Mouse (Mus musculus) G1E (cell line): ENCODE results near the gene Cacna1c. TPM values are rescaled to one million over a fixed set of nuclear protein-coding genes. Genes with fewer than 3 reads are reported as not detected.

Experiments
- ATAC-seq: 2 replicates; pipeline ENCODE4 v1.8.0; 2016; ENCODE audit warnings: mild to moderate bottlenecking; ENCODE audit not compliant: insufficient number of reproducible peaks, poor library complexity, low FRiP score, severe bottlenecking; ENCODE audit errors: extremely low read depth
- DNase-seq: peaks from one replicate; pipeline ENCODE4 v3.0.0; 2012; ENCODE audit warnings: low spot score
- H3K27me3 ChIP-seq: 2 replicates; pipeline ENCODE4 v1.6.1; 2012; ENCODE audit warnings: mild to moderate bottlenecking, low read length, inconsistent platforms; ENCODE audit not compliant: insufficient read depth
- H3K36me3 ChIP-seq: replicated peaks from 2 replicates; pipeline ENCODE3; 2012; ENCODE audit warnings: mild to moderate bottlenecking, inconsistent platforms
- H3K4me1 ChIP-seq: 2 replicates; pipeline ENCODE4 v1.6.1; 2012; ENCODE audit warnings: low read depth, low read length, inconsistent platforms, mixed read lengths; ENCODE audit not compliant: insufficient read depth
- H3K4me3 ChIP-seq: 2 replicates; pipeline ENCODE4 v1.5.1; 2012; ENCODE audit warnings: low read depth, mild to moderate bottlenecking, inconsistent platforms, low read length, moderate library complexity, mixed read lengths
- H3K9me3 ChIP-seq: replicated peaks from 2 replicates; pipeline ENCODE4 v1.6.1; 2012; ENCODE audit warnings: inconsistent platforms
- CTCF ChIP-seq: IDR thresholded peaks from 2 replicates; pipeline ENCODE4 v1.5.1; 2012; ENCODE audit warnings: low read depth, low read length, inconsistent platforms, mixed read lengths
- GATA1 ChIP-seq: IDR thresholded peaks from 2 replicates; pipeline ENCODE4 v1.6.1; 2012; ENCODE audit warnings: borderline replicate concordance, low read length, inconsistent platforms, mixed read lengths
- GATA2 ChIP-seq: IDR thresholded peaks from 2 replicates; pipeline ENCODE4 v1.6.1; 2012; ENCODE audit warnings: low read depth, low read length, inconsistent platforms, borderline replicate concordance
- POLR2AphosphoS5 ChIP-seq: IDR thresholded peaks from 2 replicates; pipeline ENCODE4 v1.6.1; 2012; ENCODE audit warnings: low read depth, low read length, inconsistent platforms; ENCODE audit not compliant: insufficient replicate concordance
- TAL1 ChIP-seq: conservative IDR thresholded peaks from 2 replicates; pipeline ENCODE4 v1.6.1; 2012; ENCODE audit warnings: low read depth, low read length, inconsistent platforms, mixed read lengths
- polyA plus RNA-seq: library from polyadenylated mRNA; stranded (reverse); fragments of >175 nt; gene quantifications from 2 replicates; pipeline ENCODE4 v1.2.3, GENCODE M21; 2012
- total RNA-seq, 2 experiments: library from RNA; stranded (forward) in 1 of 2; stranded (reverse) in 1 of 2; fragments of 200-1000 nt in 1 of 2; fragments of >200 nt in 1 of 2; fragmentation: Nextera tagmentation in 1 of 2; gene quantifications; 2 replicates each; pipeline ENCODE4 v1.2.3; 2014 to 2017

Gene Cacna1c
- total and polyA plus RNA-seq, 3 experiments = 0.11 TPM; not detected in 2

DNA sequence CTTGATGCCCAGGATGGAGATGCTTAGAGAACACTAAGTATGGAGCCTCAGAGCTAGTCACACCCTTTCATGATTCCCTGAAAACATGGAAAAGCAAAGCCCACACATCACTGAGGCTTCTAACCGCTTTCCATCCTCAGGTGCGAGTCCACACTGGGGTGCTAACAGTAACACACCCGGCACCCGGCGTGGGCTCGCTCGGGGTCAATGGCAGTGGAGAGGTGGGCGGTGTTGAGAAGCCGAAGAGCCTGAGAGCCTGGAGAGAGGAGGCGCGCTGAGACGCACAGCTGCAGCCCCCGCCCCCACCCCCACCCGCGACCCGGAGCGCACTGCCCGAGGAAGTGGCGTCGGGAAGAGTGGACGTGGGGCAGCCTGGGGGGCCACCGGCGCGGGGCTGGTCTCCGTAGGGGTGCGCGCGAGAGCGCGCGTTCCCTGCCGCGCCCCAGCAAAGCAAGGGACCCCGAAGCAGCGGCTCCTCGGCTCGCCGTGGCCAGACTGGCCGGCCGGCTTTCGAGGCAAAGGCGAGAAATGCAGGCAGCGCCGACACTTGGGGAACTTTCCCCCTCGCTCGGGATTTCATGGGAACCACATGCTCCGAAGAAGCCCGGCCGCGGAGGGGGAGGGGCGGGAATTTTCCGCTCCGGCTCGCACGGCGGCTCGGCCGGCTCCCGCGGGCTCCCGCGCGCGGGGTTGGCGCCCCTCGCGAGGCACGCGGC is 88.9 kb downstream of the Cacna1c start:
- no peak for DNase-seq

DNA sequence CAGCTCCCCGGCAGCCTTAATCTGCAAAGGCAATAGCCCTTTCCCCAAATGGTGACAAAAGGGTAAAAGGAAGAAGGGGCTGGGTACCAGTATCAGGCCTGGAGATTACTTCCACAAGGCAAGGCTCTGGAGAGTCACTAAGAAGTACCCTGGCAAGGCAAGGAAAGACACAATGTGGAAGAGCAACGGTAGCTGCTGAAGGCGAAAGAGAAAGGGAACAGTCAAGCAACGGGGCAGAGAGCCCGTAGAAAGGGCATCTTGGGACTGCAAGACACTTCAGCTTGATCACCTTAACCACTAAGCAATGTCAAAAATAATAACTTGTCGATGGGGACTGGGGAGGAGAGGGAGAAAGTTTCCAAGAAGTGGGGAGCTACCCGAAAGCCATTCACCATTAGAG is 89.5 kb downstream of the Cacna1c start:
- no peaks in the 10 kb centered on the region for H3K4me1 ChIP-seq
- H3K36me3 ChIP-seq = no peaks in the 10 kb centered on the region
- H3K9me3 ChIP-seq = peaks cover 68% of the 10 kb centered on the region
- TF ChIP-seq POLR2AphosphoS5 (no peak), TAL1 (no peak), CTCF (no peak), GATA2 (no peak), GATA1 (no peak)
- DNase-seq (no peak), ATAC-seq (no peak)
- no peaks in the 10 kb centered on the region for H3K27me3 ChIP-seq
- H3K4me3 ChIP-seq = no peak overlapping the region

More for the DNA sequence above, 88.9 kb downstream of the Cacna1c start:
- Histone ChIP-seq H3K4me3 (no peak overlapping the region; the same call in 1 of the 2 replicates), H3K9me3 (peaks cover 68% of the 10 kb centered on the region), H3K27me3 (no peaks in the 10 kb centered on the region), H3K4me1 (no peaks in the 10 kb centered on the region), H3K36me3 (no peaks in the 10 kb centered on the region)
- no peak for ATAC-seq
- TF ChIP-seq GATA2 (no peak), CTCF (no peak), TAL1 (no peak), POLR2AphosphoS5 (no peak), GATA1 (no peak)

DNA sequence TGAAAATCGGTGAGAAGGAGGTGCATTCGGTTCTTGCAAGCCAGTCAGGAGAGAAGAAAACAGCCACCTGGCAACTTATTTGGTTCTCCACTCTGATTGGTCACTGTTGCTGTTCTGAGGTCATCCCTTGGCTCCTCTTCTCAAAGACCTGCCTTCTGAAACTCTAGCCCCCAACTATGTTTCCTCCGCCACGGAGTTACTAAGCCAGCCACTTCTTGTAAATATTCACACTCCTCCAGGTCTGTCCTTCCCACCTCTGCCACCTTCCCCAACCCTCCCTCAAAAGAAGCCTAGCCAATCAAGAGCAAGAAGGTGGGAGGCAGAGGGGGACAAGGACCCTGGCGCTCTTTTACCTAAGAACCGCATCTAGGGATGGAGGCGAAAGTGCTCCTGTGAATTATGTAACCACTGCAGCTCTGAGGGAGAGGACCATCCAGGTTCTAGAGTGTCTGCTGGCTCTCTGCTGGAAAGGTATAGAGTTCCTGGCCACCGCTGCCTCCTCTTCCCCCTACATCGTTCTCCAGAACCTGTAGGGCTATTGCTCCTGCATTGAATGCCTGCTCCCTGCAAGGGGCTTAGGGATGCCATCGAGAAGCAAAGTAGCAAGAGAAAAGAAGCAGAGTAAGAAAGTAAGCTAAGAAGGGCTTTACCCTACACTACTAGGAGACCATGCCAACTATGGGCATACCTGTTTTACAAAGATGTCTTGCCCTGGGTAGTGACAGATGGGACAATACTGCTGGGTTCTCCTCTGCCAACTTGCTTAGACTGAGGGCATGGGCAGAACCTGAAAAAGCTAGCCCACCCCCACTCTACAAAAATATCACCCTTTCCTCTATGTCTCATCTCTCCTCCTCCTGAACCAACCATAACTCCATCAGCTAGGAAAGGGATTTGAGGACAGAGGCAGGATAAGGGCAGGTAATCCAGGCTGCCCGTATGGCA is 90.3 kb downstream of the Cacna1c start:
- DNase-seq = no peak
- H3K4me1 ChIP-seq = no peaks in the 10 kb centered on the region
- TF ChIP-seq TAL1 (no peak), GATA1 (no peak), POLR2AphosphoS5 (no peak), GATA2 (no peak), CTCF (no peak)
- peaks cover 69% of the 10 kb centered on the region for H3K9me3 ChIP-seq
- no peak for ATAC-seq
- H3K4me3 ChIP-seq = no peak overlapping the region
- no peaks in the 10 kb centered on the region for H3K36me3 ChIP-seq
- H3K27me3 ChIP-seq = no peaks in the 10 kb centered on the region

DNA sequence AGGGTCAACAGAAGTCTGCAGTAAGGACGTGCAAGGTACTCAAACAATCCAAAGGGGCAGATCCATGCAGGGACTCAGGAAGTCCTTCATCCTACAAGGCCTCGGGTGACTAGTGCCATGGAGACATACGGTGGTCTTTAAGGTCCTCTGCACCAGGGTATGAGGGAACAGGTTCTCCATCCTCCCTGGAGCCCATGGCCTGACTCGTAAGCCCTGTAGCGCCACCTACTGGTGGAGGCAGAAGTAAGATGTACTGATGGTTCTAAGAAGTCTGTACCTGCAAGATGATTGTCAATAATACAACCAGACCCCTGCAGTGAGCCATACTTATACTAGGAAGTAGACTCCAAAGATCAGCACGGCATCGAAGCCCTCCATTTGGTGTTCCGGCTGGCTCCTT is 92.0 kb downstream of the Cacna1c start:
- Histone ChIP-seq H3K4me1 (no peaks in the 10 kb centered on the region), H3K36me3 (no peaks in the 10 kb centered on the region), H3K9me3 (peaks cover 58% of the 10 kb centered on the region), H3K27me3 (no peaks in the 10 kb centered on the region), H3K4me3 (no peak overlapping the region)
- DNase-seq (no peak), ATAC-seq (no peak)
- TF ChIP-seq GATA1 = no peak
- no peak for TF ChIP-seq POLR2AphosphoS5
- no peak for TF ChIP-seq TAL1
- TF ChIP-seq GATA2 = no peak
- TF ChIP-seq CTCF = no peak

DNA sequence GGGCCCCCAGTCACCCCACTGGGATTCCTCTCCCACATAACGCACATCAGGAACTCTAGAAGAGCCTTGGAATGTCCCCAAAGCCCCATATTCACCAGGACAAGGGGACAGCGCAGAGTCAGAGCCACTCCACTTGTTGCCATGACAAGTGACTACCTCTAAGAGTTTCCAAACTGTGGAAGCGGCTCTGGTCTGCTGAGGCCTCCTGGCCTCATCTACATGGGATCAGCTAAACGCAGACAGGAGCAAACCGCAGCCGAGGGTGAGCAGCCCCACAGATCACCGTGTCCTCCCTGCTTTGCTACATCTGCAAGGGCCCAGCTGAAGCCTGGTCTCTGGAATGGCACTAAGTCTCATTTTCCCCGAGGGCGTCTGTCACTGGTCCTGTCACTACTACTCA is 93.3 kb downstream of the Cacna1c start:
- TF ChIP-seq GATA2 (no peak), TAL1 (no peak), POLR2AphosphoS5 (no peak), CTCF (no peak), GATA1 (no peak)
- no peaks in the 10 kb centered on the region for H3K36me3 ChIP-seq
- DNase-seq (no peak), ATAC-seq (no peak)
- no peaks in the 10 kb centered on the region for H3K4me1 ChIP-seq
- H3K27me3 ChIP-seq = no peaks in the 10 kb centered on the region
- H3K9me3 ChIP-seq = peaks cover 50% of the 10 kb centered on the region
- no peak overlapping the region for H3K4me3 ChIP-seq

DNA sequence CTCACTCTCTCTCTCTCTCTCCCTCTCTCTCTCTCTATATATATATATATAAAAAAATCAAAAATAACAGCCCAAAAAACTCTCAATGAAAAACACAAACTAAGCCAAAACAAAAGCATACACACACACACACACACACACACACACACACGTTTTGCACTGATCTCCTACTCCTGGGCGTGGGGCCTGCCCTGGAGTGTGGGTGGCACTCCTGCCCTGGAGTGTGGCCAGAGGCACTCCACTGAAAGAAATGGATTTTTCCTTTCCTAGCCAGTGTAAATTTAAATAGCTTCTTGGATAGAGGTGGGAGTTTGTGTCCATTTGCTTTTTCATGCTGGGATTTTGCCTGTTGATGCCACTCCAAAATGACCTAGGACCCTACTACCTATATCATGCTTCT is 96.9 kb downstream of the Cacna1c start:
- Histone ChIP-seq H3K27me3 (no peaks in the 10 kb centered on the region), H3K9me3 (peaks cover 41% of the 10 kb centered on the region), H3K4me1 (no peaks in the 10 kb centered on the region), H3K4me3 (no peak overlapping the region), H3K36me3 (no peaks in the 10 kb centered on the region)
- ATAC-seq (no peak), DNase-seq (no peak)
- TF ChIP-seq GATA2 = no peak
- TF ChIP-seq POLR2AphosphoS5 = no peak
- TF ChIP-seq CTCF = no peak
- TF ChIP-seq TAL1 = no peak
- TF ChIP-seq GATA1 = no peak
